Mouse (Mus musculus): ENCODE measurements at regions not wholly inside any gene's neighbourhood (a gene's known extent, or its start where the extent isn't known, plus 50 kb on each side); places are given as distances from the start of the nearest gene placed in this dataset.

DNA sequence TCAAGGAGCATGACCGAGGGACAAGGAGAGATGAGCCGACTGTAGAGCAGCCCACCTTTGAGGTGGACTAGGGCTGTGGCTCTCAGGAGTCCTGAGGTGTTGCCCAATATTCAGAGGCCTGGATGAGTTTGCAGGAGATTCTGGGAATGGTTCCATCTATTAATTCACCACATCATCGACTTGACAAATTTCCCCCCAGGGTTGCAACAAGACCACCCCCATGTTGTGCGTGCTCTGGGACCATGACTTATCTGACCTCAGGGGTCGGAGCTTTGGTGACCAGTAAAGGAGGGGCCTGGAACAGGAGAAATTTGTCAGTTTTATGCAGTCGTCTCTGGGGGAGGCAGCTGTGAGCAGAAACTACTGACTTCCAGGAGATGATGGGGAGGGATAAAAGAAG, 63.5 kb upstream of the 1600014C23Rik start:
- no peak for DNase-seq (ENCODE audit: low spot score in 2 of 2)

GRCm38 (mm10) chr17:45794926-45795325, 61.3 kb upstream of the 1600014C23Rik start:
- DNase-seq (ENCODE audit: low spot score in 2 of 2), result no peak

GRCm38 (mm10) chr17:45790959-45791520, 57.4 kb upstream of the 1600014C23Rik start:
- no peak for DNase-seq (ENCODE audit: low spot score in 2 of 2)

DNA sequence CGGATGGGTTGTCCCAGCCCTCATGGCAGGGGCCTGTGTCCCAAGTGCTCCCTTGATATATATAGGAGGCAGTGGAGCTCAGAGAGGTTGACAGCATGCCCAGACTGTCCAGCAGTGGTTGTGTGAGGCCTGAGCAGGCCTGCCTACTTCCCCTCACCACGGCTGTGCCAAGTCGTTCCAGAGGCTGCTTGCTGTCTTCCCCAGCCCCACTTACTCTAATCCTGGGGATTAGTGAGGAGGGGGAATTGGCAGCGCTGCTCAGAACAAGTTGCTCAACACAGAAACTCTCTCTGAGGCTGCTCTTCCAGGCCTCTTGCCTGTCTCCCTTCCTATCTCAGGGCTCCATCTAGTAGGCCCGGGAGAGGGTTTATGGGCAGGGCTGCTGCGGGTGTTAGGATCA, 56.1 kb upstream of the 1600014C23Rik start:
- DNase-seq (ENCODE audit: low spot score in 2 of 2), result no peak

GRCm38 (mm10) chr17:45784905-45785304, 51.3 kb upstream of the 1600014C23Rik start:
- DNase-seq (ENCODE audit: low spot score in 2 of 2), result no peak

GRCm38 (mm10) chr17:45784496-45784895, 50.9 kb upstream of the 1600014C23Rik start:
- no peak for DNase-seq (ENCODE audit: low spot score in 2 of 2)
